Mouse (Mus musculus) lung, postnatal 0 days (tissue): Measurements from ENCODE around the gene Pgd.

Experiments
- CTCF ChIP-seq: IDR thresholded peaks from 2 replicates; pipeline ENCODE4 v1.5.1; 2016; ENCODE audit warnings: antibody characterized with exemption, mild to moderate bottlenecking
- EP300 ChIP-seq: IDR thresholded peaks from 2 replicates; pipeline ENCODE4 v1.6.1; 2016; ENCODE audit warnings: antibody characterized with exemption, mild to moderate bottlenecking, control low read depth

DNA sequence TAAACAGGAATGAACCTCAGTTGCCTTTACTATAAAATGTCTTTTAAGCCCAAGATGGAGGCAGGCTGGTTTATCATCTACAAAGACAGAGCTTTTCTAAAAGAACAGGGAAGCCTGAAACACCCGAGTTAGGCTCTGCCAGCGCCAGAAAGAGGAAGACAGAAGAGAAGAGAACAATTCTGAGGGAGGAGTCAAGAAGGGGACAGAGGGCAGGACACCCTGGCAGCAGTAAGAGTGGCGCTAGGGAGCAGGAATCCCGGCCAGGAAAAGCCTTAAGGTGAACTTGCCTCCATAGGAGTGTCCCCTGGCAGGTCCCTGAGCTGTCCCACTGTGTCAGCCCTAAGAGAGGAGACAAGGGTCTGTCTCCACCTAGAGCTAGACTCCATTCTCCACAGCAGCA is 23.0 kb downstream of the Pgd start:
- TF ChIP-seq CTCF (no peak), EP300 (no peak)
